Mouse (Mus musculus): ENCODE measurements around the gene Wfdc8.

Wfdc8 gene

GRCm38 (mm10) chr2:164562391-164563188 is 50.8 kb downstream of the Wfdc8 start, which contains the start of gene Wfdc2:
Gene Wfdc2, plus strand, starts transcription at chr2:164562413.
- 30% methylated on average over 24 of the region's 24 CpGs for WGBS

GRCm38 (mm10) chr2:164560106-164560505 is 53.3 kb downstream of the Wfdc8 start:
- 94% methylated on average over 8 of the region's 8 CpGs for WGBS

DNA sequence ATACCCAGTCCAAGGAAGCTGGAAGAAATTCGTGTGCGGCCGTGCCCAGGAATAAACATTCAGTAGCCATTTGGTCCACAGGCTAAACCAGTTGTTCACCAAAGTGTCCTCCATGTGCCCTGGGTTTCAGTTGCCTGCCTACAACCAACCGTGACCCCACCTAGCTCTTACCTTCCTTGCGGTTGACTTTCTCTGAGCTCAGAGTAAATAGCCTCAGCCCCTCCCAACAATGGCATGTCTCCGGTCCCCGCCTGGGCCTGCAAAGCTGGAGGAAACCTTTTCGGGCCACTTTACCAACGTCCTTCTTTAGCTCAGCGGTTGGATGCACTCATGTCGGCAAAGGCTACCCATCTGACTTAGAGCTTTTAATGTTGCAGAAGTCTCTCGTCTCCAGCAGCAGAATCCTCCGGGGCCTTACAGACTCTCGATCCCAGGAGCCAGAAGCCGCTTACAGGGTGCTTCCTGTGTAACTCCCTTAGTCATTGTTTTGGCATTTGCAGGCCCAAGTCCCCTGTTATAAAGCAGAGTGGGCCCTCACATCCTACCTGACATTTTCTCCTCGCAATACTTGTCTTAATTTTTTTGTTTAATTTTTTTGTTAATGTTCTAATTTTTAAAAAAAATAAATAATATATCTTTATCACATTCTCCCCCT is 54.3 kb downstream of the Wfdc8 start:
- 66% methylated on average over 16 of the region's 16 CpGs for WGBS

DNA sequence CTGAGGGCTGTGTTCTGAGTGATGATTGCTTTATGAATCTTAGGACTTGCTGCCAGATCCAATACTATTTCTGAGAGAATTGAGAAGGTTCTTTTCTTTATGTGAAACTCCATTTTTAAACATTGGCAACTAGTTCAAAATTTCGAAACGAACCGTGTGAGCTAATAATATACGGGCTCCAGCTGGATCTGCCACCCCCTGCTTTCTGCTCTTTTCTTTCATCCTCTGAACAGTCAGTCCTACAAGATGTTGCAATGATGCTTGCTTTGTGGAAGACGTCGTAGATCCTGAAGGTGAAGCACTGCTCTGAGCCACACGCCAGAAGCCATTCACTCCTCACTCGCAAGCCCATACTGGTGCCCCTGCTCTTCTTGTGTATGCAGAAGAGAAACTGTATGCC is 55.0 kb downstream of the Wfdc8 start:
- 38% methylated on average over 8 of the region's 8 CpGs for WGBS

DNA sequence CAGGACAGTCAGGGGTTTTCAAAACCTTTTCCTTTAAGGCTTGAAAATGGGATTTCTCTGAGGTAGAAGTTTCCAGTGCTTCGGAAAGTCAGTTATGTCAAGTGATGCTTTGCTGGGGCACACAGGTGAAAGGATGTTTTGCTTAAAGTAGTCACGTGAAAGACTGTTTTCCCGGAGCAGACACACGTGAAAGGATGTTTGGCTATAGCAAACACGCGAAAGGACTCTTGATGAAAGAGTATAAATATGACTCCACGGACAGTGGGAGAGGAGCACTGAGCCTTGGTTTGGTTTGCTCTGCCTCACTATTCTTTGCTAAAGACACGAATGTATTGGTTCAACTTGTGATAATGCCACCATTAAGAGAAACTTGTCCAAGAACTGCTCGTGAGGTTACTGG is 61.9 kb downstream of the Wfdc8 start:
- 87% methylated on average over 9 of the region's 9 CpGs for WGBS

GRCm38 (mm10) chr2:164550895-164551269 is 62.5 kb downstream of the Wfdc8 start:
- 76% methylated on average over 2 of the region's 2 CpGs for WGBS

DNA sequence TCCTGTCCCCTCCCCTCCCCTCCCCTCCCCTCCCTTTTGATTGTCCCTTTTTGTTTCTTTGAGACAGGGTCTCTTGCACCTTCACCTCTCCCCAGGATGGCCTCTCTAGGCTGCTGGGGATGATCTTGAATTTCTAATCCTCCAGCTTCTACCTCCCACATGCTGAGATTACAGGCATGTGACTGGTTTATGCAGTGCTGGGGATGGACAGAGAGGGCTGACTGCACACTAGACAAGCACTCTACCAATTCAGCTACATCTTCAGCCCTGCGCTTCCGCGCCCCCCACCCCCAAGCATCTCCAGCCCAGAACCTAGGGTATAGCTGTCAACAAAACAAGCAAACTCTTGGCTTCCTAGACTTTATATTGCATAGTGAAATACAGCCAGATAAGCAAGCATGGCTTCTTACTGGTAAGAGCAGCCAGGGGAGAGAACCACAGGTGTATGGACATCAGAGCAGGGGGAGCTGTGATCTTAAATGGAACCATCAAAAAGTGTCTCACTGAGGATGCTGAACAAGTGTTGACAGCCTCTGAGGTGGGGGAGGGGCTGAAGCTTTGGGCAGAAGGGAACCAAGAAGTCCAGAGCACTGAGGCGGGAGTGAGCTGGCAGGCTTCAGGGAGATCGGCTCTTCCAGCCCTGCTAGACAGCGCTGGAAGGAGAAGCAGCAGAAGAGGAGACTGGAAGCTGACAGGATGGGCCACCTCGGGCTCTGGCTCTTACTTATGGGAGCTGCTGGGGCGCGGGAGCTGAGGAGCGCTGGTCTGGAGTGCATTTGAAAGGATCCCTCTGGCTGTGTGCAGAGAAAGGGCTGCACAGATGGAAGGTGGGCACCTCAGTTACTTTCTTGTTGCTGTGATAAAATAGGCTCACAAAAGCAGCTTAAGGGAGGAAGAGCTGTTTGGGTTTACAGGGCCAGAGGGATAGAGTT is 63.2 kb downstream of the Wfdc8 start:
- 15% methylated on average over 10 of the region's 10 CpGs for WGBS

DNA sequence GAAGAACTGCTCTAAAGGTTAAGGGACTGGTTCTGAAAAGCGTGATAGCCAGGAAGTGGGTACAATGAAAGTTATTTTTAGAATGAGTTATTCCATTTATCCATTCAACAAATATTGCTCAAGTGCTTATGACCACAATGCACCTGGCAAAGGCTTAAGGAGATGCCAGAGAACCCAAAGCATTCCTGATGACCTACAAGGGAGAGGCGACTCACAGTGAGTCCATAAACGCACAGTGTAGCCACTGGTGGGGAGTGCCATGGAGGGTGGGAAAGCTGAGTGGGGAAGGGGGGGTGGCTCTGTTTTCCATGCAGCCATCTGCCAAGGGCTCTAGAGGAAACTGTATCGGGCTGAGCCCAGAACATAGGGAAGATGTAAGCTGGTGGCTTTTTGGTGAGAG is 64.1 kb downstream of the Wfdc8 start:
- WGBS: 39% methylated on average over 4 of the region's 4 CpGs

Data from cerebral cortex, adult 2 months (tissue).